Mouse (Mus musculus) C2C12 (cell line): ENCODE results near the gene Acly.

Experiments used
- CEBPB ChIP-seq: IDR thresholded peaks from one replicate; pipeline ENCODE4 v1.6.1; 2011; ENCODE audit warnings: low read depth, mild to moderate bottlenecking, control low read depth, moderate library complexity
- CTCF ChIP-seq: IDR thresholded peaks from one replicate; pipeline ENCODE4 v1.5.1; 2011; ENCODE audit not compliant: control insufficient read depth, insufficient read depth, insufficient read length
- MAX ChIP-seq: IDR thresholded peaks from one replicate; pipeline ENCODE4 v1.6.1; 2011; ENCODE audit warnings: mild to moderate bottlenecking, control low read depth
- MYOD1 ChIP-seq: IDR thresholded peaks from one replicate; pipeline ENCODE4 v1.6.1; 2011; ENCODE audit warnings: low read depth; ENCODE audit not compliant: control insufficient read depth, insufficient read length
- MYOG ChIP-seq: IDR thresholded peaks from one replicate; pipeline ENCODE4 v1.6.1; 2011; ENCODE audit not compliant: control insufficient read depth, insufficient read length; ENCODE audit errors: extremely low read depth
- USF1 ChIP-seq: IDR thresholded peaks from one replicate; pipeline ENCODE4 v1.6.1; 2011; ENCODE audit warnings: low read depth, mild to moderate bottlenecking, control low read depth, moderate library complexity

- TF ChIP-seq USF1 (no peak), CTCF (no peak), MYOG (no peak), MAX (no peak), CEBPB (no peak), MYOD1 (no peak)
Measured at GRCm38 (mm10) chr11:100479152-100479551, 48.6 kb downstream of the Acly start.
